Mouse (Mus musculus) kidney, adult 2 months (tissue): ENCODE results near the gene Rorb. TPM values are rescaled to one million over a fixed set of nuclear protein-coding genes. Genes with fewer than 3 reads are reported as not detected.

Source experiments
- DNase-seq: peaks from one replicate; pipeline ENCODE4 v3.0.0; 2021
- H3K27ac ChIP-seq: fragments of 200-500 bp; 2 replicates; pipeline ENCODE4 v1.5.1; 2012; ENCODE audit warnings: low read depth, low read length, control low read depth, inconsistent platforms; ENCODE audit not compliant: insufficient read depth
- H3K27me3 ChIP-seq: fragments of 200-500 bp; replicated peaks from 2 replicates; pipeline ENCODE4 v1.6.1; 2012; ENCODE audit warnings: mild to moderate bottlenecking, moderate library complexity, low read length, inconsistent platforms; ENCODE audit not compliant: control insufficient read depth, insufficient read depth
- H3K36me3 ChIP-seq: fragments of 200-500 bp; 2 replicates; pipeline ENCODE4 v1.6.1; 2012; ENCODE audit warnings: mild to moderate bottlenecking, moderate library complexity, low read length, inconsistent platforms; ENCODE audit not compliant: control insufficient read depth, insufficient read depth
- H3K4me1 ChIP-seq: fragments of 200-500 bp; 2 replicates; pipeline ENCODE4 v1.6.1; 2011; ENCODE audit warnings: low read length; ENCODE audit not compliant: control insufficient read depth, insufficient read depth
- H3K4me3 ChIP-seq: fragments of 200-500 bp; 2 replicates; pipeline ENCODE4 v1.5.1; 2011; ENCODE audit warnings: mild to moderate bottlenecking, low read depth, low read length, control low read depth; ENCODE audit not compliant: insufficient read depth
- CTCF ChIP-seq: fragments of 200-500 bp; conservative IDR thresholded peaks from 2 replicates; pipeline ENCODE4 v1.5.1; 2011; ENCODE audit warnings: low read depth, mild to moderate bottlenecking, control low read depth, low read length, moderate library complexity, mixed read lengths; ENCODE audit not compliant: insufficient read depth, insufficient read length
- POLR2A ChIP-seq: fragments of 200-500 bp; IDR thresholded peaks from one replicate; pipeline ENCODE4 v1.6.1; 2011; ENCODE audit warnings: low read depth, low read length, control low read depth
- WGBS: fragments of 180-500 bp; shearing (Covaris S2); methylation state at CpG from one replicate; pipeline ENCODE4 v1.1.7; 2018; 5-methylcytosine and 5-hydroxymethylcytosine counted together
- polyA plus RNA-seq: library from polyadenylated mRNA; depleted of rRNA; stranded (reverse); fragments of >200 nt; gene quantifications from 2 replicates; pipeline ENCODE4 v1.2.3, GENCODE M21; 2012

Gene Rorb
- polyA plus RNA-seq, 1 experiment, result 0.06 TPM

DNA sequence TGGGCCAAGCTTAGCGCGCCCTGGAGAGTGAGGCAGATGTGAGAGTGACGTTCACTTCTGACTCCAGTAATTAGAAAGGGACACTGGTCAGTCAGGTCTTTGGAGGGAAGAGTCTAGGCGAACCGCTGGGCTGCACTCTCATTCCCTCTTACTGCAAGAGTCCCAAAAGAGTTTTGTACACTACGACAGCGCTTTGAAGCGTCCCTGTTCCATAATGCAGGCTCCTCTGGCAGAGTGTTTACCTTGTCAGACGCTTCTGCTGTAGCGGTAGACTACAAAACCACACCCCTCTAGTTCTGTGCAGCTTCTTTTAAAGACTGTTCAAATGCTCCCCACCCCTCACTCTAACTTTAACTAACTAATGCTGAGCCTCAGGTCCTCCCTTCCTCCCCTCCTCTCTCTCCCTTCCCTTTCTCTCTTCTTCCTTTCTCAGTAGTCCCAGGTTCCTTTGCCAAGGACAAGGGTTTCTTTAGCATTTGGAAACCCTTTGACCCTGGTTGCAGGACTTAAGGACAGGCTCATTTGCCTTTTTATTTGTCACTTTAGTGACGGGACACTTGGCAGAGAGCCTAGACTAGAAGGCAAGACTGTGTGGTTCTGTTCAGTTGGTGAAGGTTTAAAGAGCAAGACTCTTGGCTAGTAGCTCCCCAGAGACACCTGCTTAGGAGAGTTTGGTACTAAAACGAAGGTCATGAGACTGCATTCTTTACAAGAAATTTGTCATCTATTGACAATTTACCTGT, 603 bp upstream of the Rorb start:
- Histone ChIP-seq H3K27me3 (no peaks in the 10 kb centered on the region), H3K4me1 (no peaks in the 10 kb centered on the region), H3K4me3 (peak overlapping the region; percentile 56), H3K27ac (no peak overlapping the region), H3K36me3 (no peaks in the 10 kb centered on the region)
- DNase-seq, result peak; percentile 36
- TF ChIP-seq CTCF (no peak), POLR2A (no peak)
- WGBS, result 3% methylated on average over 12 of the region's 12 CpGs

DNA sequence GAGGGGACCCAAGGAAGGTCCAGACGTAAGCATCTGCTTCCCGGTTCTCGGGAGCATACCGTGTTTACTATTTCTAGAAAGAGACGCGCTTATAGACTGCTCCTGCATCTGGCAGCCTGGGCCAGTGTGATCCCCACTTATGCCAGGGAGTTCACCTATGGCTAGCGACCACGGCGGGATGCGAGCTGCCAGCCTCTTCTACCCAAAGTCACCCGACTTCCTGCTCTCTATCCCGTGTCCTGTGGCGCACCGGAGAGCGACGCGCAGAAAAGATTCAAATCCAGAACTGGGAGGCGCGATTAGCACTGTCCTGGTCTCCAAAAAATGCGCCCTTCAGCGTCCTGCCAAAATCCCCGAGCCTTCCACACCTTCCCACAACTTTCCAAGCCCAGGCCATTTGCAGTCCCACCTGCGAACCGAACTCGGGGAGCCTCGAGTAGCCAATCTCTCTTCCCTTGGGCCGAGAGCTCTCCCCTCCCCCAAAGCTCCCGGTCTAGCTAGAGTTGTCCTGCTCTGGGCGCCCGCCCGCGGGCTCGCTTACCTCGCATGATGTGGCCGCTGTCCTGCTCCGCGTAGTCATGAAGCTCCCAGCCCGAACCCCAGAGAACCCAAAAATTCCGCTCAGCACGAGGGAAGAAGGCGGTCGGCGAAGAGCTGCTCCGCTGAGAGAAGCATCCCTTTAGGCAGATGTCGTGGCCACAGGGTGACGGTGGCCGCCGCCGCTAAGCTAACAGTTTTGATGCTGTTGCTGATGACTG, 806 bp downstream of the Rorb start:
- no peaks in the 10 kb centered on the region for H3K27me3 ChIP-seq
- no peak overlapping the region for H3K27ac ChIP-seq
- H3K4me1 ChIP-seq, result no peaks in the 10 kb centered on the region
- peak; percentile 4 for DNase-seq
- no peaks in the 10 kb centered on the region for H3K36me3 ChIP-seq
- peak overlapping the region; percentile 56 for H3K4me3 ChIP-seq
- WGBS, result 2% methylated on average over 49 of the region's 49 CpGs
- TF ChIP-seq CTCF (no peak), POLR2A (no peak)

DNA sequence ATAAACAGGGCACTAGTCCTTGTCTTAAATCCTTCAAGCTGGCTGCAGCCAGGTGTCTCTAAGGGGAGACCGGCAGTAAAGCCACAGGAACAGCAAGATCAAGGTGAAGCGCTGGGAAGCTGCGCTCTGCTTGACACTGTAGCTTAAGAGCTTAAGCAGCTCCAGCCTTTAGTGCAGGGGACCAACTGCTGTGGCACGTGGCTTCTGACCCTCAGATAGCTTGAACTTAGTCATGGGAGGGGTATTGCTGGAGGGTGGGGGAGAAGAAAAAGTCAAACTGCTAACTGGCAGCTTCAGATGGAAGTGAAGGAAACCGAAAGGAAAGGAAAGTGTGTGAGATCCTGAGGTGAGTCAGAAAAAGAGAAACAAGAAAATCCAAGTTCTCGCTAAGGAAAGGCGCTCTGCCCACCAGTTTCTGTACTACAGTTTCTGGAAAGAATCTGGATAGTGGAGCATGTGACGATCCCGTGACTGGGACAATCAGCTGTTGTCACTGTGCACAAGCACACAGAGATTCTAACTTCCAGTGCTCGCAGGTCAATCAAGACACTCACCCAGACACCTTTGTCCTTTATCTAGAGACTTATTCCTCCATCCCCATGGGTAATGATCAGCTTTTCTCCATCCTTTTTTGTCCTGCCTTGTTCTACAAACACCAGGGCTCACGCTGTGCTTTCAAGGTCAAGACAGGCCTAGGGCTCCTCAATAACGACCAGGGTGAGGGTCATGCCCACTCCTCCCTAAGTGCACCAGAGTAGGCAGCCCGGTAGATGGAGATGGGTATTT, 2.2 kb downstream of the Rorb start:
- TF ChIP-seq CTCF, result no peak
- Histone ChIP-seq H3K36me3 (no peaks in the 10 kb centered on the region), H3K4me3 (no peak overlapping the region), H3K4me1 (no peaks in the 10 kb centered on the region), H3K27me3 (no peaks in the 10 kb centered on the region), H3K27ac (no peak overlapping the region)
- no peak for DNase-seq
- WGBS, result 54% methylated on average over 13 of the region's 13 CpGs

DNA sequence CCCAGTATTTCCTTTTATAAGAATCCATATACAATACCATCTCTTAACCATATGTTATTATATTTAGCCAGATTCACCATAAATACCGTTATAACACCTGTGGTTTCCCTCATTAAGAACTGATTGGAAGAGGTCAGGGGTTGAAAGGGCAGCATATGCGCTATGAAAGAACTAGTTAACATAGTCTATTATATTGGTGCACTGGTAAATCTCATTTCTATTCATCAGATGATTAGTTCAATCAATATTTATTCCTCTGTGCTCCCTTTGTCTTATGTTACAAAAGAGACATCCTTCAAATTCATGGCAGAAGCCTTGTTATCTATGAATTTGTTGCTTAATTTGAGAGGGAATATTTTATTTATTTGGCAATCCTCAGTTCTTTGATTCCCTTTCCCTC, 6.4 kb downstream of the Rorb start:
- Histone ChIP-seq H3K36me3 (no peaks in the 10 kb centered on the region), H3K4me1 (no peaks in the 10 kb centered on the region), H3K4me3 (no peak overlapping the region), H3K27me3 (no peaks in the 10 kb centered on the region), H3K27ac (no peak overlapping the region)
- TF ChIP-seq CTCF (no peak), POLR2A (no peak)
- 84% methylated on average over 2 of the region's 2 CpGs for WGBS
- DNase-seq, result no peak

DNA sequence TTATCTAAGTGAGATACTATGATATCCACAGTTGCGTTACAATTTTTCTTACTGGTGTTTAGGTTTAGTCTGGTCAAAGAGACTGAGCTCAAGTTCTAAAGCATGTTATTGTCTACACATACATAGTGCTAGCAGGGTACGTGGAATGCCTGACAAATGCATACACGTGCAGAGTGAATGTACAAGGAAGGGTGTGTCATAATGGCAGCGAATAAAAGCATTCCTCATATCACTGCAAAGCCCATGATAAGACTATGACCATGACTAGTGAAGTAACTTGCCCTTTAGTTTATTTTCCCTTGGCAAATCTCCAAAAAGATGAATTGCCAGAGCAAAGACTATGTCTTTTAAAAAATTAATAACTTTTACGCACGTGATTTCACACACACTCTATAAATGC, 13.8 kb downstream of the Rorb start:
- Histone ChIP-seq H3K4me1 (no peaks in the 10 kb centered on the region), H3K36me3 (no peaks in the 10 kb centered on the region), H3K27me3 (no peaks in the 10 kb centered on the region), H3K4me3 (no peak overlapping the region), H3K27ac (no peak overlapping the region)
- 89% methylated on average over 6 of the region's 6 CpGs for WGBS
- no peak for DNase-seq
- TF ChIP-seq CTCF (no peak), POLR2A (no peak)

DNA sequence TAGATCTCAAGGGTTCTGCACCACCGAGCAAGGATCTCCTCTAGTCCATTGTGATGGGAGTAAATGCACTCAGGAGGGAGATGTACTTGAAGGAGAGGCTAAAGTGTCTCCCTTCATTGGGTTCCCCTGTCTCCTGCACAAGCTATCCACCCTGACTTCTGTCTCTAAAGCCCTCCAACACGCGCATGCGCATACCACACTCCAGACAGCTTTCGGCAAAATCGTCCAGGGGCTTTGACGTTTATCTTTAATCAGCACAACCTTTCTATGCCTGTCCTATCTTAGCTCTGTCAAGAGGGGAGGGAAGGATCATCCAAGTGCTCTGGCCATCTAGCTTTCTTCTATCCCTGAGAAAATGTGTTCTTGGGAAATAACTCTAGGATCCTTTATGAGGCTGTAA, 21.6 kb downstream of the Rorb start:
- WGBS, result 59% methylated on average over 7 of the region's 7 CpGs
- Histone ChIP-seq H3K36me3 (no peaks in the 10 kb centered on the region), H3K27ac (no peak overlapping the region), H3K27me3 (no peaks in the 10 kb centered on the region), H3K4me3 (no peak overlapping the region), H3K4me1 (no peaks in the 10 kb centered on the region)
- no peak for DNase-seq
- TF ChIP-seq CTCF (no peak), POLR2A (no peak)

DNA sequence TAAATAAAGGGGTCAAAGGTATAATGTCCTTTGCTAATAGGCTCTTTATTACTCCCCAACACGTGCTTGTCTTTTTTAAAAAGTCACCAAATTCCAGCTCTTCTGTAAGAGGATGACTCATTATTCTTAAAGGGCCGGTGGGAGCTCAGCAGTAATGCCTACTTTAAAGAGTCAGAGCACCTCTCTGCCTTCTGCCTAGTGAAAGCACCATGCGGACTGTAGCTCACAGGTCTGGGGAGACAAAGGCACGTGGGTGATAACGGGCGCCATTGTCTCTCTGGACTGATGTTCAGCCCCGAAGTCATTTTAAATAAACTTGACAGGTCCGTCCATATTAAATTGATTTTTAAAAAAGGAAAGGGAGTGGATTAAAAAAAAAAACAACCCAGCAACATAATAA, 33.1 kb downstream of the Rorb start:
- TF ChIP-seq POLR2A (no peak), CTCF (no peak)
- H3K36me3 ChIP-seq, result no peaks in the 10 kb centered on the region
- WGBS, result 69% methylated on average over 8 of the region's 8 CpGs
- H3K4me3 ChIP-seq, result no peak overlapping the region
- no peak overlapping the region for H3K27ac ChIP-seq
- no peak for DNase-seq
- no peaks in the 10 kb centered on the region for H3K4me1 ChIP-seq
- no peaks in the 10 kb centered on the region for H3K27me3 ChIP-seq
